Mouse (Mus musculus) frontal cortex, adult (tissue): ENCODE results near the gene Lrrc61.

Experiments used
- ATAC-seq: cut with Nextera tagmentation; 2 replicates; pipeline ENCODE4 v1.9.2; 2017; ENCODE audit warnings: mild to moderate bottlenecking, moderate library complexity, mixed read lengths; ENCODE audit not compliant: low TSS enrichment

Lrrc61 gene

GRCm38 (mm10) chr6:48554280-48555103 lies at the start of gene Lrrc61:
TSS of gene Lrrc61 (plus strand) at chr6:48554796.
- ATAC-seq, result peak; percentile 91

DNA sequence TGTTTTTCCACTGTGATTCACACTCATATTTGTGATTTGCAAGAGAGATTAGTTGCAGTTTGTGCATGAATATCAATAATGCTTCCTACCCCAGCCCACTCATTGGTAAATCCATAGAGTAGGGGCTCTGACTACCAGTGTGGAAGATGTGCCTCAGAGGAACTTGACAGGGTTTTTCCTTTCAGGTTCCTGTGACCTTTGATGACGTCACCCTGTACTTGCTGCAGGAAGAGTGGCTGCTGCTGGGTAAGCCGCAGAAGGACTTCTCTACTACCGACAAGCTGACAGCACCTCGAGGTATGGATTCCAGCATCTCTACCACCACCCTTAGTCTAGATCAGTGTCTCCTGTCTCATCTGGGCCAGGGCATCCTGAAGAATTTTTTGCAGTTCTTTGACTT lies 46.5 kb upstream of the Lrrc61 start:
- no peak for ATAC-seq

DNA sequence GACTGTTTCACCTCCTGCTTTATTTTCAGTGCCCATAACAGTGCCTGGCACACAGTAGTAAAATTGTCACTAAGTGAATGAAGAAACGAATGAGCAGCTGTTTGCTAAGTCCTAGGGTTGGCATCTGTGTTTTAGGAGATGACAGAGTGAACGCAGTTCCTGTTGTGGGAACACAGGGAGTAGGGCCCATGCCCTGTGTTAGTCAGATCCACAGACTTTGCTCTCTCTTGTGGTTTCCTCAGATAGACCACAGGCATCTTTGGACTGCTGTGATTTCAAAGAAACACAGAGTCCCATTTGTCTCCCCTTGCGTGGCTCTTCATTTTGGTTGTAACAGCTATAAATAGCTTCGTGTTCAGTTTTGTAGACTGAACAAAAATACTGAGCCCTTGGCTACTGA lies 44.2 kb upstream of the Lrrc61 start:
- ATAC-seq, result no peak

- no peak for ATAC-seq
These were observed 42.7 kb upstream of the Lrrc61 start for GRCm38 (mm10) chr6:48511861-48512260.

GRCm38 (mm10) chr6:48524882-48525281 lies 29.7 kb upstream of the Lrrc61 start:
- peak; percentile 89 for ATAC-seq

- ATAC-seq, result no peak
These were observed 26.7 kb upstream of the Lrrc61 start for GRCm38 (mm10) chr6:48527901-48528300.

- ATAC-seq, result no peak
These were observed 25.3 kb upstream of the Lrrc61 start for GRCm38 (mm10) chr6:48529261-48529660.

DNA sequence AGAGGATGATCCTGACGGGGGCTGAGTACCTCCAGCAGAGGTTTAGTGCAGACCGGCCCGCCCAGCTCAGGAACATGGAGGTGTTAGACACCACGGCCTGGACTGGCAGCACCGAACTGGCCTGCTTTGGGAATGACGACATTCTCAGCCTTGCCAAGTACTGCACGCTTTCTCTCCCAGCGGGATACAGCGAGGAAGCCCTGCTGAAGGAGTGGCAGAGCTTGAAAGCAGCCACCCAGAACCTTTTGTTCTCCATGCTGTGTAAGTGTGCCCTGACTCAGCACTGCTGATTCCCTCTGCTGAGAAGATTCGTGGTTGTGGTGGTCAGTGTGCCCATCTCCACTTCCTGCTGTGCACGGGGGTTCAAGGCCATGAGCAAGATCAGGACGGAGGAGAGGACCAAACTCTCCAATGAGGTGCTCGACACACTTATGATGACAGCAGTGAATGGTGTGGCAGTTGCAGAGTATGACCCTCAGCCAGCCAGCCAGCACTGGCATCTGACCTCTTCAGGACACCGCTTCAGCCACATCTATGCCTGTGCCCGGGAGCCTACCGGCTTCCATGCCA lies 24.6 kb upstream of the Lrrc61 start:
- ATAC-seq, result no peak

DNA sequence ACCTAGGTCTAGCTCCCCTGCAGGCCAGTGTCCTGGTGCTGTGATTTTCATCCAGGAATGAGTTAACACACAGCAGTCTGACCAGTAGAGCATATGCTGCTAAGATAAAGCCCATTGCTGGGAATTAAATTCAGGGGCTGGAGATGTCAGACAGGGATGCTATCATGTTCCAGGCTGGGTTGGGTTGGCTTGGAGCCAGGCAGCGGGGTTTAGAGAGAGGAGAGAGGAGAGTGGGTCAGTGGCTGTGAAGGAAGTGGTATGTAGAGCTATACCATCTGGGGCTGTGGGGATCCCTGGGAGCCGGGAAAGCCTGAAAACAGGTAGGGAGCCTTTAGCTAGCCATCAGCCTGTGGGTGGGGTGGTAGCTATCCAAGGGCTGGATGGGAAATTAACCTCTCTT lies 23.7 kb upstream of the Lrrc61 start:
- ATAC-seq, result no peak

DNA sequence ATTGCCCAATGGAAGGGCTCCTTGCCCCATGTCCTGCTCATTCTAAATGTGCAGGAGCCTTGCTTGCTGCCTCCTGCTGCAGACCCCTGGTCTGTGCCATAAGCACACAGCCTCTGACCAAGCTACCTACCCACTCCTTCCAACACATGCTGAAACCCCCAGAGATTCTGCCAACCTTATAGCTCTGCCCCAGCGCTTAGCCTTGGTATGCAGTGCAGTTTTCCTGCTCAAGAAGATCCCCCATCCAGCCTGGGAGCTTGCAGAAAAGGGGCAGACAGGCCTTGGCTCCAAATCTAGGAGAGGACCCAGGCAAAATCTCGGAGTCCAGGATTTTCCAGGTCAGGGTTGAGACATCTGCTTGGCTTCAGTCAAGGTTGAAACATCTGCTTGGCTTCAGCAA lies 21.1 kb upstream of the Lrrc61 start:
- ATAC-seq, result no peak

- no peak for ATAC-seq
These were observed 19.7 kb upstream of the Lrrc61 start for GRCm38 (mm10) chr6:48534913-48535312.

- ATAC-seq, result no peak
These were observed 18.5 kb upstream of the Lrrc61 start for GRCm38 (mm10) chr6:48536091-48536490.

GRCm38 (mm10) chr6:48537105-48537954 lies 17.3 kb upstream of the Lrrc61 start, which contains the start of gene Atp6v0e2:
TSS of gene Atp6v0e2 (plus strand) at chr6:48537615.
- peak; percentile 94 for ATAC-seq

GRCm38 (mm10) chr6:48538841-48539737 lies 15.5 kb upstream of the Lrrc61 start:
- 0 out of 2 replicates have a peak, but pooled peaks have one; percentile 14 for ATAC-seq

GRCm38 (mm10) chr6:48539860-48540259 lies 14.7 kb upstream of the Lrrc61 start:
- no peak for ATAC-seq

DNA sequence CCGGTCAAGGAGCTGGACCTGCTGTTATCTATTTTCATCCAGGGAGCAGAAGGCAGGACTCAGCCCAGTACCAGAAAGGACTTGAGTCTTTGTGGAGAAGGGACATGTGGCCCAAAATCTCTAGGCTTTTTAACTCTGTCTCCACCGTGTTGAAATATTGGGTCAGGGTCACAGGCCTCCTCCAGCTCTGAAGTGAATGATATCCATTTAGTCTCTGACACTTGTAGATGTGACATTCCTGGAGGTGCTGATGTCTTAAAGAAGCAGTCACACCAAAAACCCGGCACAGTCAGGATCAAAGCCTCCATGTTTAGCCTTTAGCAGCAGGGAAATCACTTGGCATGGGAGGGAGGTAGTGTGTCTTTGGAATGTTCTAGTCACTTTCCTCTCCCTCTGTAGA lies 13.9 kb upstream of the Lrrc61 start:
- ATAC-seq, result no peak

GRCm38 (mm10) chr6:48541560-48542450 lies 12.8 kb upstream of the Lrrc61 start:
- ATAC-seq, result no peak

DNA sequence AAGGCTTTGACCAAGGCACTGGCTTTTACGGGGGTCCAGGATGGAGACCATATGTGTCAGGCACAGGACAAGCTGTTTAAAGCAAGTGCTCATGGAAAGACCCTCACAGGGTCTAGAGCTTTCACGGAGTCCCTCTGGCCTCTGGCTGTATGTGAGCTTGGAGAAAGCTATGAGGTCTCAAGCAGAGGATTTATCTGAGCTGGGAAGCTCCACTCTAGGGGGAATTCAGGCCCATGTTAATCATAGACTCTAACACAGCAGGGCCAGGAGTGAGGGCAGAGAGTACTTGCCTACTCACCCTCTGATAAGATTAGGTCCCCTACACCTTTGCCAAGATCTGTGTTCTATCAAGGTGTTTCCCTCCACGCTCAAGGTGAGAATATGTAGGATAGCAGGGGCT lies 12.0 kb upstream of the Lrrc61 start:
- ATAC-seq, result no peak

DNA sequence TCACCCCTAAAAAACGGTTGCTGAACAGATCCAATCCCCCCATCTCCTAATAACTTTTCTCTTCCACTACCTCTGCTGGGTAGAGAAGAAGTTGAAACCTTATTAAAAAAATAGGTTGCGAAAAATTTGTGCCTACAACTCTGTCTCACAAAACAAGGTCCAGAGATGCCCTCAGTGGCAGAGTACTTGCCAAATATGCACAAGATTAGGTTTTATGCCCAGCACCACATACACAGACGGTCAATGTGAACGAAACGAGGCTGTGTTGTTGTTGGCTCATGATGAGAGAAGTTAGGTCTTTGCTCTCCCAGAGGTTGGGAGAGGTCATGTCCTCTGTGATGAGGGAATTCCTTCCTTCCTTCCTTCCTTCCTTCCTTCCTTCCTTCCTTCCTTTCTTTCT lies 9.3 kb upstream of the Lrrc61 start:
- no peak for ATAC-seq

DNA sequence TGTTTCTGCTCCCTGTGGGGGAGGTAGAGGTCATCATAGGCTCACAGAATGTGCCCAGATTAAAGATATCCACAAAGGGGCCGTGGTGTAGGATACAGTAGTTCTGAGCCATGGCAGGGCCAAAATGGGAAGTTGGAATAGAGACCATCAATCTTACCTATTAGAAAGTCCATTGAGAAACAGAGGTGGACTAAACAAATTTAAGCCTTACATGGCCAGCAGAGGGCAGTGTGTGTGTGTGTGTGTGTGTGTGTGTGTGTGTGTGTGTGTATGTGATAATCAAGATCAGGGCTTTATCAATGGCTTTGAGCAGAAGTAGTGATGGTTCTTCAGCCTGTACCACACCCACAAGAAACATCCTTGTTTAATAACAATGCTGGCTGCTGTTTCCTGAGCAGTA lies 8.3 kb upstream of the Lrrc61 start:
- no peak for ATAC-seq
